Mouse (Mus musculus) ES-Bruce4 (cell line): ENCODE measurements at regions not wholly inside any gene's neighbourhood (a gene's known extent, or its start where the extent isn't known, plus 50 kb on each side); places are given as distances from the start of the nearest gene placed in this dataset.

Source experiments
- CTCF ChIP-seq: IDR thresholded peaks from one replicate; pipeline ENCODE4 v1.8.1; 2011; ENCODE audit warnings: low read depth, low read length
- EP300 ChIP-seq: IDR thresholded peaks from 2 replicates; pipeline ENCODE4 v1.6.1; 2011; ENCODE audit warnings: low read depth, low read length; ENCODE audit not compliant: insufficient read depth
- POLR2A ChIP-seq: IDR thresholded peaks from one replicate; pipeline ENCODE4 v1.8.1; 2011; ENCODE audit warnings: low read length; ENCODE audit not compliant: insufficient read depth

GRCm38 (mm10) chr8:109407913-109408312 lies 85.9 kb upstream of the Pmfbp1 start:
- TF ChIP-seq CTCF (peak; percentile 71), EP300 (no peak), POLR2A (no peak)
